Mouse (Mus musculus) frontal cortex, adult 2 months (tissue): Measurements from ENCODE around the gene Adgrl1. TPM values are rescaled to one million over a fixed set of nuclear protein-coding genes. Genes with fewer than 3 reads are reported as not detected.
A peak's percentile ranks its signal among the peaks of the same experiment; 100 is the strongest.

Source experiments
- DNase-seq, 2 experiments: peaks; one replicate each; pipeline ENCODE4 v3.0.0; 2022; ENCODE audit warnings: low spot score in 1 of 2; ENCODE audit errors: extremely low spot score in 1 of 2
- polyA plus RNA-seq: library from polyadenylated mRNA; depleted of rRNA; stranded (reverse); fragments of >200 nt; gene quantifications from 2 replicates; pipeline ENCODE4 v1.2.3, GENCODE M21; 2012

The Adgrl1 gene
- polyA plus RNA-seq, 1 experiment: 247 TPM

- peak in 1 of 2 experiments; percentile 34 for DNase-seq
Measured at GRCm38 (mm10) chr8:83942446-83942845, 42.5 kb downstream of the Adgrl1 start.

- DNase-seq: no peak
Measured at GRCm38 (mm10) chr8:83945540-83945939, 45.6 kb downstream of the Adgrl1 start.

- no peak for DNase-seq
Measured at GRCm38 (mm10) chr8:83954749-83955105, 54.8 kb downstream of the Adgrl1 start.

GRCm38 (mm10) chr8:83955106-83955957 is 55.4 kb downstream of the Adgrl1 start, which contains the start of the genes Gm10644 and Asf1b:
Gene Gm10644, minus strand, starts transcription at chr8:83955205.
Gene Asf1b, plus strand, starts transcription at chr8:83955507.
- DNase-seq: peak; percentile 99

GRCm38 (mm10) chr8:83955958-83956218 is 56.0 kb downstream of the Adgrl1 start:
- no peak for DNase-seq

- no peak for DNase-seq
Measured at GRCm38 (mm10) chr8:83956789-83957188, 56.9 kb downstream of the Adgrl1 start.

- DNase-seq: no peak
Measured at GRCm38 (mm10) chr8:83964015-83964765, 64.3 kb downstream of the Adgrl1 start.

- no peak for DNase-seq
Measured at GRCm38 (mm10) chr8:83967701-83968100, 67.8 kb downstream of the Adgrl1 start.

- no peak for DNase-seq
Measured at GRCm38 (mm10) chr8:83971121-83971520, 71.2 kb downstream of the Adgrl1 start.

- DNase-seq: no peak
Measured at GRCm38 (mm10) chr8:83971661-83972060, 71.8 kb downstream of the Adgrl1 start.

GRCm38 (mm10) chr8:83972150-83973120 is 72.5 kb downstream of the Adgrl1 start, which contains the start of gene Prkaca:
Gene Prkaca, plus strand, starts transcription at chr8:83972993.
- peak; percentile 99 for DNase-seq

GRCm38 (mm10) chr8:83973161-83974031 is 73.5 kb downstream of the Adgrl1 start:
- peak in 1 of 2 experiments; percentile 18 for DNase-seq

GRCm38 (mm10) chr8:83974521-83974920 is 74.6 kb downstream of the Adgrl1 start:
- DNase-seq: no peak

- DNase-seq: no peak
Measured at GRCm38 (mm10) chr8:83976101-83976630, 76.3 kb downstream of the Adgrl1 start.

- DNase-seq: no peak
Measured at GRCm38 (mm10) chr8:83976779-83977350, 77.0 kb downstream of the Adgrl1 start.

GRCm38 (mm10) chr8:83977646-83978045 is 77.7 kb downstream of the Adgrl1 start:
- DNase-seq: no peak

- no peak for DNase-seq
Measured at GRCm38 (mm10) chr8:83978200-83978599, 78.3 kb downstream of the Adgrl1 start.

- DNase-seq: no peak
Measured at GRCm38 (mm10) chr8:83980250-83980649, 80.3 kb downstream of the Adgrl1 start.

GRCm38 (mm10) chr8:83980845-83981244 is 80.9 kb downstream of the Adgrl1 start:
- no peak for DNase-seq
